Mouse (Mus musculus) olfactory bulb, adult 2 months (tissue): ENCODE data around the gene Sf3a3.

Experiments
- CTCF ChIP-seq: fragments of 200-500 bp; IDR thresholded peaks from 2 replicates; pipeline ENCODE4 v1.5.1; 2012; ENCODE audit warnings: low read depth, mild to moderate bottlenecking, low read length, moderate library complexity; ENCODE audit not compliant: insufficient read depth
- POLR2A ChIP-seq: fragments of 200-500 bp; IDR thresholded peaks from 2 replicates; pipeline ENCODE4 v1.6.1; 2012; ENCODE audit warnings: mild to moderate bottlenecking, low read depth, low read length, moderate library complexity; ENCODE audit not compliant: insufficient read depth

GRCm38 (mm10) chr4:124719101-124719500 is 4.5 kb downstream of the Sf3a3 start:
- TF ChIP-seq CTCF, result no peak
- TF ChIP-seq POLR2A, result no peak
